Mouse (Mus musculus) erythroblast, adult 5-6 weeks (primary cell): ENCODE data around the gene Olfr576. TPM values are rescaled to one million over a fixed set of nuclear protein-coding genes. Genes with fewer than 3 reads are reported as not detected.

ENCODE experiments used
- ATAC-seq: replicated peaks from 2 replicates; pipeline ENCODE4 v1.8.0; 2016; ENCODE audit warnings: moderate number of reproducible peaks, mild to moderate bottlenecking, moderate TSS enrichment, inconsistent platforms; ENCODE audit not compliant: poor library complexity, low FRiP score, severe bottlenecking
- total RNA-seq, 2 experiments: library from RNA; stranded (forward) in 1 of 2; stranded (reverse) in 1 of 2; fragments of 150-400 nt in 1 of 2; fragments of 200-764, 138-1000 nt in 1 of 2; gene quantifications; 2 replicates each; pipeline versions ENCODE4 v1.2.3 to v1.2.4; 2015 to 2017; ENCODE audit warnings: low replicate concordance in 2 of 2

The Olfr576 gene
- total RNA-seq (2015; ENCODE audit: low replicate concordance): not detected in 2 replicates
- 0.43 TPM in 1 of 2 replicates, not detected in the other for total RNA-seq (2017; ENCODE audit: low replicate concordance)

DNA sequence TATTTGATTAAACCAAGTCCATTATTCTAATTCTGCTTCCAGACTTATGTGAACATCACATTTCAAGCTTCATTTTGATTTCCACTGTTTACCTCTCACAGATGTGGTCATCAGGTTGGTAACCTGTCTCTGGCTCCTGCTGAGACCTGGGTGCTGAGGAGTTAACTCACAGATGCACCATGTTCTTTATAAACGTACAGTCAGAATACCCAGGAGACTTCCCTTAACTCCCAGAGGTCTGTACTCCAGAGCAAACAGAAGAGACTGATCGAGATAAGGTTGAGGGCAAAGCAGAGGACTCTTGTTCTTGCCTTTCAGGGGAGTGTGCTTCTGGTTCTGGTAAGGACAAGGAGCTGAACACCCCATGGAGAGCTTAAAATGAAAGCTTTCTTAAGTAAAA, at the start of gene Olfr576:
Gene Olfr576 (plus strand): TSS at position 301 of the 400 bp plus-strand sequence.
- no peak for ATAC-seq

DNA sequence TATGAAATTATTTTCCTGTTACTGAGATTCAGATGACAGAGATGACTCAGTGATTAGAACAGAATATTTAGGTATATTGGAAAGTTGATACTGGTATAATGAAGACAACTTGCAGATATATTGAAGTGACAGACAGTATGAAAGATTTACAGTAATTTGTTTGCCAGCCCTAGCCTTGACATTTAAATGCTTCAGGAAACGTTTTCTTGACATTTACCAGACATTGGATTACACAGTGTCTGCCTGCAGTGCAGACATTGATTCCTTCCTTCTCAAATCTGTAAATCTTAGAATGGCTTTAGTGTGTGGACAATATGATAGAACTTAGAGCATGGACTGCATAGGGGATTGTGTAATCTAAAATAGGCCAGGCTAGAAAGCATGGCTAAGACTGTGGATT, 47.2 kb upstream of the Olfr576 start:
- ATAC-seq: no peak

DNA sequence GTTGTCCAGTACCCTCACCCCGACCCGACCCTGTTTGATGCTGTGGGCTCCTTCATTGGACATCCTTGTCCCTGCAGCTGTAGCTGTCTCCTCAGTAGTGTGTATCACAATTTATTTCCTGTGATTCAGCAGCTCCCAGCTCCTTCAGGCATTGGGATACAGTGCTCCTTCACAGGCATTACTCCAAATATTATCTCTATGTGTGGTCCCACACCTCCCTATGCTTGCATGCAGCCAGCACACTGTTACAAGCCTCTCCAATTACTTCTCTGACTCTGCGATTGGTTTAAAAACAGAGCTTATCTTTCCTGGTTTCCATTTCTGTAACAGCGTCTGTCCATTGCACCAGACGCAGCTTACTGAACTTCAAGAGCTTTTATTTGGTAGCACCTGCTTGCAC, 46.1 kb upstream of the Olfr576 start:
- no peak for ATAC-seq

DNA sequence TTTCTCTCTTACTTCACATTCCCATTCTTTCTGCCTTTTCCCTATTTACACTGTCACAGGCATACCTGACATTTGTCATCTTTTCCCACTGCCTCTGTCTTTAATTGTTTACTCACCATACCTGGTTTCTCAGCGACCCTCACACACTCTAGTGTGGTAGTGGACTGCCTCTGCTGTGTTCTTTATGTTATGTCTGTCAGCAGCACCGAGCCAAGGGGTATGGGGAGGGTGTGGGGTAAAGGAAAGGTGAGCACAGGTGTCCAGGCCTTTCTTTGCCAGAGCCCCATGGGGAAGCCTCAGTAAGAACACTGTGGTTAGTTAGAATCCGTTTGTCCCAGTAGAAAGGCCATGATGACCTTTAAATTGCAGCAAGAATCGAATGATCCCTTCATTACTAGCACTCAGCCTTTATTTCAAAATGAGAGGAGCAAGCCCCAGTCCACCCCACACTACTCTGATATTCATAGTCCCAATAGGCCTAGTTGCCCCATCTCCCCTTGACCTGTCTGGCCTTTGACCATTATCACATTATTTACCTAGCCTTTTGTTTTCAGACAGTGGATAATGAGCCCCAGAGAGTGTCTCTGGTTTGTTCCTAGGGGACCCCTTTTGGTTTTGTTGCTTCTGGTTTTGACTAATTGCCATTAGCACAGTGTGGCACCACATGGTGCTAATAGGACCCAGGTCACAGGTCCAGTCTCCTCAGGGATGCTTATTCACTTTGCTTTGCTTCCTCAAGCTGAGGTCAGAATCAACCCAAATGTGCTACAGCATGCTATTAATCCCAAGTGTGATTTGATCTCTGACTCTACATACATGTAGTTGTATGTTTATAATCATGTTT, 45.2 kb upstream of the Olfr576 start, which contains the start of gene Olfr571:
Gene Olfr571 (minus strand): TSS at position 505 of the 844 bp plus-strand sequence.
- no peak for ATAC-seq

DNA sequence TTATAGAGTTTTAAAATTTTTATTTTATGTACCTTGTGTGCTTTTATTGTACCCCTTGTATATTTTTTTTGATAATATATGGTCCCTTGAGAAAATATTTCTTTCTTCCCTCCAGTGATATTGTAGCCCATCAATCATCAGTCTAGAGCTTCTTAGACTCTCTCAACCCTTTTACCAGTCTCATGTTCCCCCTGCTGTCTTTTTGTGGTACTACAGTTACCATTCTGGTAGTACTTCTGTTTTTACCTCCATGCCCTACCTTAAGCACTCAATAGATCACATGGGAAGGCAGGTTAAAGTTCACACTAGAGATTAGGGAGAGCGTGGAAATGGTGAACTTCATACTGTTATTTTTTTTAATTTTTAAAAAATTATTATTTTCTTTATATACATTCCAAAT, 42.8 kb upstream of the Olfr576 start:
- no peak for ATAC-seq

DNA sequence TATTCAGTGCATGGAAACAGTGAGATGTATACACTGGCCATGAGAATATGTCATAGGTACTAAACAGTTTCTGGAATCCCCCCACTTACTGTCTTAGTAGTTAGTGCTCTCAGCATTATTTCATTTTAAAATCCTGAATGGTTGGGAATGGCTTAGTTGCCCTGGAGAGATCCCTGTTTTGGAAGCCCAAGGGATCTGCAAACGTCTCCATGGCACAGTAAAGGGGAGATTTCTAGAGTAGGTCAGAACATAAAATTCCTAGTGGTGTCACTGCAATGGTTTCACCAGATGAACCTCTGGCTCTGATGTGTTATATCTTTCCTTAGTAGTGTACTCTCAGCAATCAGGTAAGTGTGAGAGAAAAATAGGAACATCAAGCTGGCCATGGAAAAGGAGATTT, 38.4 kb upstream of the Olfr576 start, which contains the start of gene Olfr572:
Gene Olfr572 (plus strand): TSS at position 301 of the 400 bp plus-strand sequence.
- no peak for ATAC-seq

DNA sequence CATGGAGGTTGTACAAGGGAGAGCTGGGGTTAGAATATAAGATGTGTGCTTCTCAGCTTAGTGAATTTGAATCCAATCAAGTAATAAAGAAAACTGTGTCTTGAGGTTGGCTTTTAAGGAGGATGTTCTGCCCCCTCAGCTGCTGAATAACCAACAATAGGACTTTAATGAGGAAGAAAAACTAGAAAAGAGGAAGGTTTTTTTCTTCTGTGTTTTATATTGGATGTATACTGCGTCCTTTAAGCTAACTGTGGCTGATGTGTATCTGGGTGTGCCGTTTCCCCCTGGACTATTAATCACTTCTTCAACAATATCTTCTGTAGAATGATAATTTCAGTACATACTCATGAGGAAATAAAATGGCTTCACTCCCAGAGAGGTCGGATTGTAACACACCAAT, 35.4 kb upstream of the Olfr576 start:
- ATAC-seq: no peak

DNA sequence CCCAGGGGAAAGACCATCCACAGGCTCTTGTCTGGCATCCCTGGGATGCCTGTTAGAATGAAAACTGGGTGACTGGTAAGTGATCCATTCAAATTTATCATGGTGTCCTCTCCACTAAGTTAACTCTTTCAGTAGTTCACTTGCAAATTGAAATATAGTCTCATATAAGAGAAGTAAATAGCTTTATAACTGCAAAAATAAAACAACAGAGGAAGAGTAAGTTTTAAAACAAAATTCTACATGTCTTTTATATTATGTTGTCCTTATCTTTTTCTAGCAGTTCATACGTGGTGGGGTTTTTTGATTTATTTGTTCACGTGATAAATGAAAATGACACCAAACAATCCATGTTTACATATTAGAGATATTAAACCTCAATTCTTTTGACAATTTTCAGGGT, 20.0 kb upstream of the Olfr576 start, which contains the start of gene Olfr573-ps1:
Gene Olfr573-ps1 (minus strand): TSS at position 101 of the 400 bp plus-strand sequence.
- ATAC-seq: no peak

DNA sequence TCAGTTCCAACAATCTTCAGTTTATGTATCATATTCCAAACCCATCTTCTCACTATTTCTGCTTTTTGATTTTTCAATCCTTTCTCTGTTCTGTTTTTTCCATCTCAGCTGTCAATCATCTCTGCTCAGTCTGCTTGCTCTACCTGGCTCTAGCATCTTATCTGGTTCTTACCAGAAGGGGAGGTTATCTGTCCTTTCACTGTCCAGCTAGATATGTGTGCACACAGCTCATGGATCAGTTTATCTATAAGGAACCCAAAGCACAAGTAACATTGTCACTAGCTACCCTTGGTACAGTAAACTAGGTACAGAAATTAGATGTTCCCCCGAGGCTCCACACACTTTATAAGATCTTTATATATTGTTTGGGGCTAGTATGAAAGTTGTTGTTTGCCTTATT, 19.0 kb upstream of the Olfr576 start:
- no peak for ATAC-seq

DNA sequence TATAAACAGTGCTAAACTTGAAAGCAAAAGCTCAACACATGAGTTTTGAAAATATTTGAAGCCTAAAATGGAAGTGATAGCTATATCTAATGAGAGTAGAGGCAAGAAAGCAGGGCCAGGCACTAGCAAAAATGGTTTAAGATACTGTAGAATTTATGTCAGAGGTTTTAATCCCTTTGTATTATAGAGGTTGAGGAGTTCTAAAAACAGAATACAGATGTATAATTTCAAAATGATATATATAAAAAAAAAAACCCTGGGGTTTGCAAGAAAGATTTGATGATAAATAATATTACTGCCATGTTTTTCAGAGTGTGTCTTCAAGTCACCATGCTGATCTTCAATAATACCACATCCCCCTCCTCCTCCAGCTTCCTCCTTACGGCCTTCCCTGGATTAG, 14.3 kb upstream of the Olfr576 start, which contains the start of gene Olfr574:
Gene Olfr574 (plus strand): TSS at position 301 of the 400 bp plus-strand sequence.
- ATAC-seq: no peak

DNA sequence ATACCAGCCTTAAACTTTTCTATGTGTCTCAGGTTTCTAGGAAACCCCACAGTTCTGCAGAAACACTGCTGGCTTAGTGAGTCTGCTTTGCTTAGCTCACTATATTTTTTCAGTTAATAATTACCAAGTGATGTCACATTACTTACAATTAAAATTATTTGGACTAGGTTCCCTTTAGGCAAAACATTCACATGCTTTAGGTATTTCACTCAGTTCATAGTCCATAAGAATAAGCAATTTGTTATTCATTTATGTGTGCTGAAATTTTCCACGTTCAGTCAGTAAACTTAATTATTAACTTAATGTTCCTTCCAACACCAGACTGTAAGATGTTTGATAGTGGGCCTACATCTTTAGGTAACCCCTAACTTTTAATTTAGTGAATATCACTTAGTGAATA, 11.7 kb upstream of the Olfr576 start:
- no peak for ATAC-seq

DNA sequence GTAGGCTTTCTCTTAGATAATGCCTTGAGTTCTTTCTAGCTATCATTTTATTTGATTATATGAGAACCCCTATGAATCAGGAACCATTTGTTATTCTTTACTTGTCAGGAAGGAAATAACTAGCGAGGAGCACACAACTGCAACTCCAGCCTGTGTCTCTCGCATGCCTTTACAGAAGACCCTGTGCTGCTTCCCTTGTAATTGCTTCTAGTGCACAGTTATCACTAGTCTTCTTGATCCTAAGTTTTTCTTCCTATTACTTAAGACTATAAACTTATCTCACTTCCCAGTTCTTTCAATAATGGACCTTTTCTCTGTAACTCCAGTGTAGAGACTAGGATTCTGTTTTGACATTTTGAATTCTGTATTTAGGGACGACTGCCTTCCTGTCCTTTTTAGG, 4.3 kb upstream of the Olfr576 start:
- ATAC-seq: no peak

DNA sequence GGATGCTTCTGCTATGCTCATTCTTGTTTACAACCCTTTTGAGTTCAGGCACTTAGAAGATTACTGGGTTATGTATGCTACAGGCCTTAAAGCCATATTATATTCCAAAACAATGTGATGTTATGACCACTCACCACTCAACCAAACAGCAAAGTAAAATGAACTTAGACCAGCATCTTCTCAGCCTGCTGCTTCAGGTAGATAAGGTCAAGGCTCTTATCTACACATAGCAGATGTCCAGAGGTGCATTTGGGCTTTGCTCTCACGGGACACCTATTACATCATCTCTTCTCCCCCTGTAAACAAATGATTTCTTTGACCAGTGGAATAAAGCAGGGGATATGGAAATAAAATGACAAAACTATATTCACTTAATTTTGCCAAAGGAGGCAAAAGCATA, 3.9 kb upstream of the Olfr576 start, which contains the start of gene Olfr575:
Gene Olfr575 (minus strand): TSS at position 183 of the 400 bp plus-strand sequence.
- peak; percentile 69; the same call in 1 of the 2 replicates for ATAC-seq

DNA sequence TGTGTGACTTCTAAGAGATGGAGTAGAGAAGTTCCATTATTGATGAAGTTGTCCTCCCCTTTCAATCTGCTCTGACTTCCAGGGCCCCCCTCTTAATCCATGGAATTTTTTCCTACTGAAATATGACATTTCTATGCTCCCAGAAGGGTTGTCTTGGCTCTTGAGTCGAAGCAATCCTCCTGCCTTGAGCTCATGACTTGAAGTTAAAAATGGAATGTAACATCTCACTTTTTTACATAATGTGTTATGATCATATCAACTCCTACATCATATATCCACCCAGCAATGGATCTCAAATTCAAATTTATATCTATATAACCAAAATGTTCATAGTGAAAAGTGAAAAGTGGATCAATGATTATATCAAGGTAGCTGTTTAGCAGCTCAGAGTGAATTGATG, 11.9 kb downstream of the Olfr576 start:
- ATAC-seq: no peak

DNA sequence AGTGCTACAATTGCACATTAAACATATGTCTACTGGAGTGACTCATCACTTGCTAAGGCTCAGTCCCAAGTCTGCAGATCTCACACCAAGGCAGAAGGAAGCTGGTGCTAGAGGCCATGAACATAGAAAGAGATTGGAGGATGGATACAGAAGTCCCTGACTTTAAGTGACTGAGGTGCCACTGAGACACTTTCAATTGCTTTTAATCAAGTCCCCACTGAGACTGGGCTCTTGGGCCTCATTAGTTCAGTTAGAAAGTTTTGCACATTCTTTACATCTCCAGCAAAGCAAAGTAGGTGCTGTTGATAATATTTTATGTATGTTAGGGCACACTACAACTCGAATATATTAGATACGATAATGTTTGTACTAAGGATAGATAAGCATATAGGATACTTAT, 13.4 kb downstream of the Olfr576 start, which contains the start of gene Olfr577:
Gene Olfr577 (minus strand): TSS at position 101 of the 400 bp plus-strand sequence.
- ATAC-seq: no peak

DNA sequence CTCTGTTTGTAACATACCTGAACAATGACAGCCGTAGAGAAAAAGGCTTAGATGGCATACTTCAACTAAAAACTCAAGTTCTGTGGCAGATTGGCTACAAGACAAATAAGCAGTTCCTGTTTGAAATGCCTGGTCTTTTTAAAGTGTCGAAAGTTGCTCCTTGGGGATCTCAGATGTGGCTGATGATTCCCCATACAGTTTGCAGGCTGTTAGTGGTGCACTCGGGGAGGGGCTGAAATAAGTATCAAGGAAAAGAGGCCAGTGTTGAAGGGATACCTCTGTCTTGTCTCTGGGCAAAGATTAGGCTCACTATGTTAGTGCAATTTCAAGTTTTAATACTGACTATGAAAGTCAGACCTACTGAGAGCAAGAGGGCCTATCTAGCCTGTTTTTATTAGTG, 26.8 kb downstream of the Olfr576 start, which contains the start of gene Olfr578:
Gene Olfr578 (minus strand): TSS at position 101 of the 400 bp plus-strand sequence.
- no peak for ATAC-seq

Other genes with a start within 250 kb of the Olfr576 start
- not detected in 2 replicates for gene Olfr33, start 243.6 kb upstream of the Olfr576 start, total RNA-seq (2015; ENCODE audit: low replicate concordance)
- gene Olfr33, start 243.6 kb upstream of the Olfr576 start, total RNA-seq (2017; ENCODE audit: low replicate concordance): not detected in 2 replicates
- gene Olfr559, start 235.2 kb upstream of the Olfr576 start, total RNA-seq (2015; ENCODE audit: low replicate concordance): not detected in 2 replicates
- gene Olfr559, start 235.2 kb upstream of the Olfr576 start, total RNA-seq (2017; ENCODE audit: low replicate concordance): not detected in 2 replicates
- gene Olfr560, start 203.3 kb upstream of the Olfr576 start, total RNA-seq (2015; ENCODE audit: low replicate concordance): not detected in 2 replicates
- gene Olfr560, start 203.3 kb upstream of the Olfr576 start, total RNA-seq (2017; ENCODE audit: low replicate concordance): not detected in 2 replicates
- not detected in 2 replicates for gene Olfr78, start 203.2 kb upstream of the Olfr576 start, total RNA-seq (2015; ENCODE audit: low replicate concordance)
- not detected in 2 replicates for gene Olfr78, start 203.2 kb upstream of the Olfr576 start, total RNA-seq (2017; ENCODE audit: low replicate concordance)
- gene Olfr561, start 191.4 kb upstream of the Olfr576 start, total RNA-seq (2015; ENCODE audit: low replicate concordance): not detected in 2 replicates
- gene Olfr561, start 191.4 kb upstream of the Olfr576 start, total RNA-seq (2017; ENCODE audit: low replicate concordance): not detected in 2 replicates
- gene Olfr564, start 159.2 kb upstream of the Olfr576 start, total RNA-seq (2015; ENCODE audit: low replicate concordance): not detected in 2 replicates
- not detected in 2 replicates for gene Olfr564, start 159.2 kb upstream of the Olfr576 start, total RNA-seq (2017; ENCODE audit: low replicate concordance)
- gene Olfr566, start 103.9 kb upstream of the Olfr576 start, total RNA-seq (2015; ENCODE audit: low replicate concordance): not detected in 2 replicates
- gene Olfr566, start 103.9 kb upstream of the Olfr576 start, total RNA-seq (2017; ENCODE audit: low replicate concordance): 0.77 TPM in 1 of 2 replicates, not detected in the other
- not detected in 2 replicates for gene Olfr568, start 85.5 kb upstream of the Olfr576 start, total RNA-seq (2015; ENCODE audit: low replicate concordance)
- not detected in 2 replicates for gene Olfr568, start 85.5 kb upstream of the Olfr576 start, total RNA-seq (2017; ENCODE audit: low replicate concordance)
- gene Olfr569, start 71.8 kb upstream of the Olfr576 start, total RNA-seq (2015; ENCODE audit: low replicate concordance): not detected in 2 replicates
- gene Olfr569, start 71.8 kb upstream of the Olfr576 start, total RNA-seq (2017; ENCODE audit: low replicate concordance): not detected in 2 replicates
- gene Olfr570, start 68.1 kb upstream of the Olfr576 start, total RNA-seq (2015; ENCODE audit: low replicate concordance): not detected in 2 replicates
- gene Olfr570, start 68.1 kb upstream of the Olfr576 start, total RNA-seq (2017; ENCODE audit: low replicate concordance): not detected in 2 replicates
- gene Olfr571, start 45.1 kb upstream of the Olfr576 start, total RNA-seq (2015; ENCODE audit: low replicate concordance): not detected in 2 replicates
- gene Olfr571, start 45.1 kb upstream of the Olfr576 start, total RNA-seq (2017; ENCODE audit: low replicate concordance): not detected in 2 replicates
- not detected in 2 replicates for gene Olfr572, start 38.3 kb upstream of the Olfr576 start, total RNA-seq (2015; ENCODE audit: low replicate concordance)
- gene Olfr572, start 38.3 kb upstream of the Olfr576 start, total RNA-seq (2017; ENCODE audit: low replicate concordance): not detected in 2 replicates
- not detected in 2 replicates for gene Olfr573-ps1, start 20.1 kb upstream of the Olfr576 start, total RNA-seq (2015; ENCODE audit: low replicate concordance)
- not detected in 2 replicates for gene Olfr573-ps1, start 20.1 kb upstream of the Olfr576 start, total RNA-seq (2017; ENCODE audit: low replicate concordance)
- gene Olfr574, start 14.2 kb upstream of the Olfr576 start, total RNA-seq (2015; ENCODE audit: low replicate concordance): not detected in 2 replicates
- not detected in 2 replicates for gene Olfr574, start 14.2 kb upstream of the Olfr576 start, total RNA-seq (2017; ENCODE audit: low replicate concordance)
- gene Olfr575, start 3.9 kb upstream of the Olfr576 start, total RNA-seq (2015; ENCODE audit: low replicate concordance): not detected in 2 replicates
- not detected in 2 replicates for gene Olfr575, start 3.9 kb upstream of the Olfr576 start, total RNA-seq (2017; ENCODE audit: low replicate concordance)
- gene Olfr577, start 13.3 kb downstream of the Olfr576 start, total RNA-seq (2015; ENCODE audit: low replicate concordance): not detected in 2 replicates
- gene Olfr577, start 13.3 kb downstream of the Olfr576 start, total RNA-seq (2017; ENCODE audit: low replicate concordance): not detected in 2 replicates
- not detected in 2 replicates for gene Olfr578, start 26.7 kb downstream of the Olfr576 start, total RNA-seq (2015; ENCODE audit: low replicate concordance)
- gene Olfr578, start 26.7 kb downstream of the Olfr576 start, total RNA-seq (2017; ENCODE audit: low replicate concordance): not detected in 2 replicates
- gene Olfr582, start 75.4 kb downstream of the Olfr576 start, total RNA-seq (2015; ENCODE audit: low replicate concordance): not detected in 2 replicates
- gene Olfr582, start 75.4 kb downstream of the Olfr576 start, total RNA-seq (2017; ENCODE audit: low replicate concordance): not detected in 2 replicates
- gene Olfr583, start 88.6 kb downstream of the Olfr576 start, total RNA-seq (2015; ENCODE audit: low replicate concordance): not detected in 2 replicates
- gene Olfr583, start 88.6 kb downstream of the Olfr576 start, total RNA-seq (2017; ENCODE audit: low replicate concordance): not detected in 2 replicates
- not detected in 2 replicates for gene Olfr584, start 119.2 kb downstream of the Olfr576 start, total RNA-seq (2015; ENCODE audit: low replicate concordance)
- not detected in 2 replicates for gene Olfr584, start 119.2 kb downstream of the Olfr576 start, total RNA-seq (2017; ENCODE audit: low replicate concordance)
- gene Olfr585, start 135.1 kb downstream of the Olfr576 start, total RNA-seq (2015; ENCODE audit: low replicate concordance): not detected in 2 replicates
- 2.2 TPM in 1 of 2 replicates, not detected in the other for gene Olfr585, start 135.1 kb downstream of the Olfr576 start, total RNA-seq (2017; ENCODE audit: low replicate concordance)
- gene Olfr586, start 163.0 kb downstream of the Olfr576 start, total RNA-seq (2015; ENCODE audit: low replicate concordance): not detected in 2 replicates
- gene Olfr586, start 163.0 kb downstream of the Olfr576 start, total RNA-seq (2017; ENCODE audit: low replicate concordance): 0.17 TPM in 1 of 2 replicates, not detected in the other
- gene Olfr588-ps1, start 178.2 kb downstream of the Olfr576 start, total RNA-seq (2015; ENCODE audit: low replicate concordance): not detected in 2 replicates
- gene Olfr588-ps1, start 178.2 kb downstream of the Olfr576 start, total RNA-seq (2017; ENCODE audit: low replicate concordance): not detected in 2 replicates
- not detected in 2 replicates for gene Olfr589, start 193.7 kb downstream of the Olfr576 start, total RNA-seq (2015; ENCODE audit: low replicate concordance)
- not detected in 2 replicates for gene Olfr589, start 193.7 kb downstream of the Olfr576 start, total RNA-seq (2017; ENCODE audit: low replicate concordance)
- not detected in 2 replicates for gene Olfr591, start 215.7 kb downstream of the Olfr576 start, total RNA-seq (2015; ENCODE audit: low replicate concordance)
- not detected in 2 replicates for gene Olfr591, start 215.7 kb downstream of the Olfr576 start, total RNA-seq (2017; ENCODE audit: low replicate concordance)
- not detected in 2 replicates for gene Olfr592, start 222.1 kb downstream of the Olfr576 start, total RNA-seq (2015; ENCODE audit: low replicate concordance)
- 0.70 TPM in 1 of 2 replicates, not detected in the other for gene Olfr592, start 222.1 kb downstream of the Olfr576 start, total RNA-seq (2017; ENCODE audit: low replicate concordance)
- not detected in 2 replicates for gene Olfr593, start 249.2 kb downstream of the Olfr576 start, total RNA-seq (2015; ENCODE audit: low replicate concordance)
- not detected in 2 replicates for gene Olfr593, start 249.2 kb downstream of the Olfr576 start, total RNA-seq (2017; ENCODE audit: low replicate concordance)